Mouse (Mus musculus) ES-CJ7 (cell line): ENCODE data around the gene Vmn2r2.

Source experiments
- DNase-seq: peaks from one replicate; pipeline ENCODE4 v3.0.0; 2011; ENCODE audit warnings: low read depth, low spot score

Gene Vmn2r2

DNA sequence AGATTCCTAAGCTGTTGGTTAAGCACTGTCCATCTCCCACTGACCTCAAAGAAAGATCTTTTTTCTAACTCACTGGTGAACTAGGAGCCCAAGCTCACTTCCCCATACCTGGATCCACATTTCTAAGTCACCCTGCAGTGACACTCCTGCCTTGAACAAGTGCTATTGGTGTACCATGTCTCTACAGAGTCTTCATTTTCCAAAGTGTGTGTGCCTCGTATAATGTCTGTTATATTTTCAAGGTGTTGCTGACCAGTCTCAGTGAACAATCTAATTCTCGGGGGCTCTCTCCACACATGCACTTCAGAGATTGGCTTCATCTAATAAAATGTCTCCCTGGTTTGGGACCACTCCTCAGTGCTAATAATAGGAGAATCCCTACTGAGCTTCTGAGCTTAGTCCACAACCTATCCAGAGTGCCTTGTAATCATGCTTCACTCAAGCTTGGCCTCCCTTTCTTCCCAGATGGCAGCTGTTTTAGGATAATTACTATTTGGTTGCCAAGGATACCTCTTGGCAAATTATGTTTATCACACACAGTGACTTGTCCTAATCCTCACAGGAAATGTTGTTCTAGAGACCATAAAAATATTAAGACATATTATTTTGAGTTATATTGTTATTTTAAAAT, at the start of gene Vmn2r2:
Vmn2r2 (minus strand) TSS at position 51 of the 631 bp plus-strand sequence.
- no peak for DNase-seq

DNA sequence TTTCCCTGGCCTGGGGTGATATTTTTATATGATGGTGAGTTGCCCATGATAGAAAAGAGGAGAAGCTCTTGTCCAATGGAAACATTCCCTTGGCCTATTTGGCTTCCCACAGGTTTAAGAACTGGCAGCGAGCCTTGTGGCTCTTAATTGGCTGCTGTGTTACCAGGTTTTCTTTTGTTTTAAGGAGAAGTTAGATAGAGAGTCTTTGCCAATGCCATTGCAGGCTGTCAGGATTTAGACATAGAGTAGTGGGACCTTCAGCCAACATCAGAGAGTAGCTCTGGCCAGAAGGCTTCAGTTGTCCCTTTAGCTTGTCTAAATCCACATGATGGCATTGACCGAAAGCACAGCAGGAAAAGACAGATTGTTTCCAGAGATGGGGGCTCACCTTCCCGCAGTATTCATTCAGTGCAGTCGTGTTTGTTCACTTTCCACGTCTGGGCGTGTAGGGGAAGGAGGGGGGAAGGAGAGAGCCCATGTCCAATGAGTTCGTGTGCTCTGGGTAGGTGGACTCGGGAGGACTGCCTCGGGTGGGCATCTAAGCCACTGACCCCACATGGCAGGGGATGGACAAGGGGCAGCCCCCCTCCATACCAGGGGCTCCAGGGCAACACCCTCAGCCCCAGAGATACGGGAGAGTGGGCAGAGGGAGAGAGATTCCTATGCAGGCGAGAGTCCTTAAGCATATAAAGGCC, 28.2 kb downstream of the Vmn2r2 start:
- no peak for DNase-seq

DNA sequence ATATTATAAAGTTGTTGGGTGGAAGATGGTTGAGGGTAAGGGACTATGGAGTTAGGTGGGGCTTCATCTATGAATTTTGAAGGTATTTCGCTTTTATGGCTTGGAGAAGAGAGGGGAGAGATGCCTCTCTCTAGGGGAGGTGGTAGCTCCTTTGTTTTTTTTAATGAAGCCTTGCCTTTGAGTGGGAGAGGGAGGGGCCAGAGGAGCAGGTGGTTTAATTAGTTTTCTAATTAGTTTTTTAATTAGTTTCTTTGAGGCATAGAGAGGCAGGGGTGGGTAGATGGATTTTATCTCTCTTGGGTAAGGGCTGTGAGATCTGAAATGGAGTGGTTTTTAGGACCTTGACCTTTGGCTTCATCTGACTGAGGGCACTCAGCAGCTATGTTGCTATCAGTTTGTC, 29.0 kb downstream of the Vmn2r2 start:
- DNase-seq, result no peak

DNA sequence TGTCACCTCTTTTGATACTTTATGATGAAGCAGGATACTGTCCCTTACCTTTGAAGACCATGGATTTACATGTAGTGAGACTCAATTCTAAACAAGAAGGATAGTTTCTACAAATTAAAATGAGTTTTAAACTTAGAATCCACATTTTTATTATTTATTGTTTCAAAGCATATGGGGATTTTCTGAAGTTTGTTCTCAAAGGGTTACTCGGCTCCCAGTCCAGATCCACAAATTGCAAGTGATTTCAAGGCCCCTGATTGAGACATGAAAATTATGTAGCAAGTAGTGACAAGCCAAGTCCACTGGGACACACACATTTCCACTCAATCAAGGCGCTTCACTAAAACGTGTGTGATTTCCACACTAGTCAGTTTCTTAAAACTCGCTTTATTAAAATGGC, 60.5 kb downstream of the Vmn2r2 start, which contains the start of gene Vmn2r1:
Vmn2r1 (plus strand) TSS at position 301 of the 400 bp plus-strand sequence.
- DNase-seq, result no peak
